Mouse (Mus musculus): ENCODE data around the gene Ikzf4.

DNA sequence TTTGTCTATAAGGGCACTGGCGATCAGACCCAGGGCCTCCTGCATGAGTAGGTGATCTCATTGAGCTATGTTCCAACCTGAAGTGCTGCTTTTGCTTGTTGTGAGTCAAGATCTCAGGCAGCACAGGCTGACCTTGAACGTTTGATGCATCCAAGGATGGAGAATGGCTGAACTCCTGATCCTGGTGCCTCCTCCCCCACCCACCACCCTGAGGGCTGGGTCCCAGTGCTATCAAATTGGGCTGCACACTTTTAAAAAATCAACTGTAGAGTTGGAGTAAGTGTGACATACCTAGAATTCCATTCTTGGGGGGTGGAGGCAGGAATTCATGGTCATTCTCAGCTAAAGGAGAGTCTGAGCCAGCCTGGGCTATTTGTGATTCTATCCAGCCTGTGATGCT lies 39.3 kb downstream of the Ikzf4 start:
- TF ChIP-seq CTCF (IDR thresholded peaks at IDR 0.05; ENCODE audit: low read depth), result no peak
- no peak for TF ChIP-seq EP300 (IDR thresholded peaks at IDR 0.05; ENCODE audit: low read depth)
